Mouse (Mus musculus) stomach, postnatal 0 days (tissue): Measurements from ENCODE around the gene Ssbp2. TPM values are rescaled to one million over a fixed set of nuclear protein-coding genes. Genes with fewer than 3 reads are reported as not detected.

Experiments used
- ATAC-seq: fragments of 200-750 bp; cut with Nextera tagmentation; 2 replicates; pipeline ENCODE4 v1.8.0; 2017; ENCODE audit not compliant: low FRiP score, low TSS enrichment
- DNase-seq: peaks from one replicate; pipeline ENCODE4 v3.0.0-alpha.2; 2016; ENCODE audit warnings: low spot score
- H3K27ac ChIP-seq: fragments of 300-500 bp; sonication (generic); replicated peaks from 2 replicates; pipeline ENCODE4 v1.5.1; 2014; ENCODE audit warnings: mild to moderate bottlenecking, control low read depth
- H3K27me3 ChIP-seq: fragments of 300-500 bp; sonication (generic); 2 replicates; pipeline ENCODE4 v1.6.1; 2014; ENCODE audit warnings: low read length; ENCODE audit not compliant: control insufficient read depth, insufficient read depth
- H3K36me3 ChIP-seq: fragments of 300-500 bp; sonication (generic); 2 replicates; pipeline ENCODE4 v1.6.1; 2014; ENCODE audit warnings: low read length, mixed read lengths; ENCODE audit not compliant: control insufficient read depth, insufficient read depth
- H3K4me1 ChIP-seq: fragments of 300-500 bp; sonication (generic); replicated peaks from 2 replicates; pipeline ENCODE4 v1.6.1; 2014; ENCODE audit warnings: antibody characterized with exemption; ENCODE audit not compliant: control insufficient read depth, insufficient read depth
- H3K4me2 ChIP-seq: fragments of 300-500 bp; sonication (generic); replicated peaks from 2 replicates; pipeline ENCODE4 v1.6.1; 2014; ENCODE audit warnings: low read depth, mild to moderate bottlenecking, control low read depth, moderate library complexity
- H3K4me3 ChIP-seq: fragments of 300-500 bp; sonication (generic); 2 replicates; pipeline ENCODE4 v1.5.1; 2014; ENCODE audit warnings: low read depth, low read length, control low read depth
- H3K9ac ChIP-seq: fragments of 300-500 bp; sonication (generic); 2 replicates; pipeline ENCODE4 v1.6.1; 2014; ENCODE audit warnings: mild to moderate bottlenecking, low read length, control low read depth, mixed read lengths
- H3K9me3 ChIP-seq: fragments of 300-500 bp; sonication (generic); 2 replicates; pipeline ENCODE4 v1.6.1; 2016; ENCODE audit warnings: low read length; ENCODE audit not compliant: control insufficient read depth
- CTCF ChIP-seq: IDR thresholded peaks from 2 replicates; pipeline ENCODE4 v1.5.1; 2016; ENCODE audit warnings: antibody characterized with exemption, low read depth, mild to moderate bottlenecking, moderate library complexity
- EP300 ChIP-seq: optimal IDR thresholded peaks from 2 replicates; pipeline ENCODE3; 2016; ENCODE audit warnings: antibody characterized with exemption
- WGBS: fragments of 180-500 bp; shearing (Covaris S2); extraction: QIAGEN DNeasy Blood & Tissue Kit; methylation state at CpG from one replicate; pipeline ENCODE4 v1.1.7; 2014; 5-methylcytosine and 5-hydroxymethylcytosine counted together
- polyA plus RNA-seq: library from polyadenylated mRNA; unstranded; fragments of >200 nt; fragmentation: Nextera tagmentation; extraction: Ambion mirVana; gene quantifications from 2 replicates; pipeline ENCODE4 v1.2.1, GENCODE M21; 2015

Gene Ssbp2
- polyA plus RNA-seq, 1 experiment from 2014 or later: 59.2 TPM

- ATAC-seq (peak; percentile 71; the same call in 1 of the 2 replicates), DNase-seq (no peak)
- TF ChIP-seq EP300: no peak
- no peak for TF ChIP-seq CTCF
- 85% methylated on average over 12 of the region's 12 CpGs for WGBS
- Histone ChIP-seq H3K36me3 (no peaks in the 10 kb centered on the region), H3K27me3 (no peaks in the 10 kb centered on the region), H3K4me1 (no peaks in the 10 kb centered on the region), H3K9ac (no peak overlapping the region), H3K4me3 (no peak overlapping the region), H3K27ac (no peak overlapping the region), H3K9me3 (no peaks in the 10 kb centered on the region), H3K4me2 (no peak overlapping the region)
Observed at GRCm38 (mm10) chr13:91526058-91526457, 66.0 kb downstream of the Ssbp2 start.

GRCm38 (mm10) chr13:91529821-91530220, 69.7 kb downstream of the Ssbp2 start:
- Histone ChIP-seq H3K36me3 (no peaks in the 10 kb centered on the region), H3K9ac (no peak overlapping the region), H3K4me2 (no peak overlapping the region), H3K4me3 (no peak overlapping the region), H3K4me1 (no peaks in the 10 kb centered on the region), H3K27me3 (no peaks in the 10 kb centered on the region), H3K9me3 (no peaks in the 10 kb centered on the region), H3K27ac (no peak overlapping the region)
- TF ChIP-seq CTCF (no peak), EP300 (no peak)
- 97% methylated on average over 3 of the region's 3 CpGs for WGBS
- ATAC-seq: no peak
- DNase-seq: no peak

GRCm38 (mm10) chr13:91536711-91537110, 76.6 kb downstream of the Ssbp2 start:
- WGBS: 71% methylated on average over 3 of the region's 3 CpGs
- TF ChIP-seq CTCF (no peak), EP300 (no peak)

GRCm38 (mm10) chr13:91540145-91541068, 80.3 kb downstream of the Ssbp2 start:
- 91% methylated on average over 2 of the region's 2 CpGs for WGBS
- no peak for ATAC-seq
- Histone ChIP-seq H3K4me1 (no peaks in the 10 kb centered on the region), H3K27me3 (no peaks in the 10 kb centered on the region), H3K27ac (no peak overlapping the region), H3K4me3 (no peak overlapping the region), H3K9me3 (no peaks in the 10 kb centered on the region), H3K4me2 (no peak overlapping the region), H3K36me3 (no peaks in the 10 kb centered on the region), H3K9ac (no peak overlapping the region)
- no peak for TF ChIP-seq EP300
- TF ChIP-seq CTCF: no peak
- no peak for DNase-seq

More at GRCm38 (mm10) chr13:91536711-91537110, 76.6 kb downstream of the Ssbp2 start:
- H3K4me3 ChIP-seq: no peak overlapping the region
- H3K4me2 ChIP-seq: no peak overlapping the region
- H3K9me3 ChIP-seq: no peaks in the 10 kb centered on the region
- H3K27me3 ChIP-seq: no peaks in the 10 kb centered on the region
- ATAC-seq (no peak), DNase-seq (no peak)
- no peak overlapping the region for H3K27ac ChIP-seq
- H3K9ac ChIP-seq: no peak overlapping the region
- no peaks in the 10 kb centered on the region for H3K36me3 ChIP-seq
- H3K4me1 ChIP-seq: no peaks in the 10 kb centered on the region

GRCm38 (mm10) chr13:91541069-91541429, 81.0 kb downstream of the Ssbp2 start:
- Histone ChIP-seq H3K4me3 (no peak overlapping the region), H3K9ac (no peak overlapping the region), H3K36me3 (no peaks in the 10 kb centered on the region), H3K9me3 (no peaks in the 10 kb centered on the region), H3K27ac (no peak overlapping the region), H3K27me3 (no peaks in the 10 kb centered on the region), H3K4me1 (no peaks in the 10 kb centered on the region), H3K4me2 (no peak overlapping the region)
- TF ChIP-seq CTCF (no peak), EP300 (no peak)
- no peak for ATAC-seq
- WGBS: 88% methylated on average over 6 of the region's 6 CpGs
- no peak for DNase-seq

GRCm38 (mm10) chr13:91543555-91543954, 83.5 kb downstream of the Ssbp2 start:
- DNase-seq (peak; percentile 31), ATAC-seq (0 out of 2 replicates have a peak, but pooled peaks have one; percentile 51)
- WGBS: 52% methylated on average over 5 of the region's 5 CpGs
- Histone ChIP-seq H3K4me1 (no peaks in the 10 kb centered on the region), H3K4me2 (no peak overlapping the region), H3K9me3 (no peaks in the 10 kb centered on the region), H3K4me3 (no peak overlapping the region), H3K36me3 (no peaks in the 10 kb centered on the region), H3K27ac (no peak overlapping the region), H3K9ac (no peak overlapping the region), H3K27me3 (no peaks in the 10 kb centered on the region)
- TF ChIP-seq CTCF (peak; percentile 22), EP300 (no peak)
